Mouse (Mus musculus): ENCODE results near the gene Tmeff1.

GRCm38 (mm10) chr4:48546568-48547496 is 38.1 kb upstream of the Tmeff1 start:
- no peak for TF ChIP-seq POLR2A (IDR thresholded peaks at IDR 0.05; ENCODE audit: borderline replicate concordance, extremely low read depth, insufficient read depth, insufficient read length, poor library complexity, severe bottlenecking)
- no peak for TF ChIP-seq CTCF (IDR thresholded peaks at IDR 0.05; ENCODE audit: borderline replicate concordance, extremely low read depth, insufficient read depth, insufficient read length)

Measured in brain, embryonic 14.5 days (tissue).